In the genomic region with DNA sequence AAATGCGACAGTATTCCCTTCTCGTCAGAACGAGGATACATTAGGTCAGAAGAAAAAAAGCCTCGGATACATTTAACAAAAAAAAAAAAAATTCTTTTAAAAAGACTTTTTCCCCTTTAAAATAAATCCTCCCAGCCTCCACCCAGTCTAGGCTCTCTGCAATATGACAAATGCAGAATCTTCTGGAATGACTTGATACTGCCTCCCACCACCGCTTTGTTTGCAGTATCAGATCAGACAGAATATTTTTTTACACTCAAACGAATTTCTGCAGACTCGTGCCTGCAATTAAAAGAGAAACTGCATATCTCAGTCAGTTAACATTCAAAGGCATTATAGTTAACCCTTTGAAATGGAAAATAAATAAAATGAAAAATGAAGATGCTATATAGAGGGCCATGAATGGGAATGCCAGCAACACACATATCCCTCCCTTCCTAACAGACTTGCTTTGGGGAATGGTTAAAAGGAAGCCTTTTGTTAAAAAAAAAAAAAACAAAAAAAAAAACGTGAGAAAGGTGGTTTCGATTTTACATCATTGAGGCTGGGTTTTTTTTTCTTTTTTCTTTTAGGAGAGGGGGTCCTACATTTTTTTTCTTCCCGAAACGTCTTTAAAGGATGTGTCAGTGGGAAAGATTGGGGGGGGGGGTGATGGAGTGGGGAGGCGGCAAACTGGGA, we compare ENCODE assay signal across 8 mouse cellular contexts. TPM values are rescaled to one million over a fixed set of nuclear protein-coding genes. Genes with fewer than 3 reads are reported as not detected.
A peak's percentile ranks its signal among the peaks of the same experiment; 100 is the strongest.
DNase-seq lines count a peak whose midpoint lies in the region; ATAC-seq and TF ChIP-seq lines count a peak whose summit lies in the region.

No protein-coding gene starts in this region.

- DNase-seq in heart, postnatal 10 days = no peak
- DNase-seq in G1E (ENCODE audit: low spot score) = no peak
- DNase-seq in hindbrain, embryonic 10.5 days (ENCODE audit: low spot score) = no peak
- DNase-seq in midbrain, embryonic 10.5 days (ENCODE audit: low spot score) = no peak
- no peak for DNase-seq in adrenal gland, postnatal 36 days
- DNase-seq in embryo, embryonic 11 days = no peak

- intact Hi-C loops in heart, postnatal 10 days (cut with DNase I) = no loop called here

- no peaks in the 10 kb centered on the region for H3K9me3 ChIP-seq in heart, embryonic 13.5 days
- no peaks in the 10 kb centered on the region for H3K9me3 ChIP-seq in G1E (replicated peaks)
- H3K9me3 ChIP-seq in hindbrain, embryonic 10.5 days = no peaks in the 10 kb centered on the region
- no peaks in the 10 kb centered on the region for H3K9me3 ChIP-seq in midbrain, embryonic 10.5 days (replicated peaks)

- H3K9ac ChIP-seq in heart, embryonic 13.5 days = peak overlapping the region; percentile 96

- no peak for ATAC-seq in heart, embryonic 13.5 days (ENCODE audit: extremely low read depth, insufficient number of reproducible peaks, low FRiP score, low TSS enrichment)
- no peak for ATAC-seq in G1E (ENCODE audit: extremely low read depth, insufficient number of reproducible peaks, low FRiP score, poor library complexity, severe bottlenecking)
- ATAC-seq in erythroid progenitor cell, adult 5-6 weeks (replicated peaks; ENCODE audit: low FRiP score, poor library complexity, severe bottlenecking) = no peak

- H3K4me3 ChIP-seq in heart, embryonic 13.5 days = peak overlapping the region; percentile 90
- H3K4me3 ChIP-seq in G1E (ENCODE audit: low read depth, low read length) = peak overlapping the region; percentile 100
- peak overlapping the region; percentile 94 for H3K4me3 ChIP-seq in hindbrain, embryonic 10.5 days
- H3K4me3 ChIP-seq in midbrain, embryonic 10.5 days = peak overlapping the region; percentile 95

- WGBS in heart, embryonic 13.5 days = 12% methylated on average over 12 of the region's 12 CpGs
- 18% methylated on average over 12 of the region's 12 CpGs for WGBS in hindbrain, embryonic 10.5 days
- 22% methylated on average over 12 of the region's 12 CpGs for WGBS in midbrain, embryonic 10.5 days

- H3K27ac ChIP-seq in heart, embryonic 13.5 days (replicated peaks) = peak overlapping the region; percentile 97
- H3K27ac ChIP-seq in hindbrain, embryonic 10.5 days = peak overlapping the region; percentile 98
- peak overlapping the region; percentile 97 for H3K27ac ChIP-seq in midbrain, embryonic 10.5 days (replicated peaks)

- H3K27me3 ChIP-seq in heart, embryonic 13.5 days (replicated peaks) = no peaks in the 10 kb centered on the region
- no peaks in the 10 kb centered on the region for H3K27me3 ChIP-seq in G1E (ENCODE audit: insufficient read depth, low read length)
- H3K27me3 ChIP-seq in hindbrain, embryonic 10.5 days (ENCODE audit: insufficient read depth, poor library complexity, severe bottlenecking) = no peaks in the 10 kb centered on the region
- H3K27me3 ChIP-seq in midbrain, embryonic 10.5 days (ENCODE audit: low read depth, poor library complexity, severe bottlenecking) = no peaks in the 10 kb centered on the region

- H3K4me1 ChIP-seq in heart, embryonic 13.5 days = peaks cover 41% of the 10 kb centered on the region
- H3K4me1 ChIP-seq in G1E (ENCODE audit: insufficient read depth, low read depth, low read length) = peaks cover 49% of the 10 kb centered on the region
- H3K4me1 ChIP-seq in hindbrain, embryonic 10.5 days (replicated peaks) = peaks cover 23% of the 10 kb centered on the region
- peaks cover 26% of the 10 kb centered on the region for H3K4me1 ChIP-seq in midbrain, embryonic 10.5 days

- no peak for TF ChIP-seq CTCF in G1E (IDR thresholded peaks at IDR 0.05; ENCODE audit: low read depth, low read length)

- H3K4me2 ChIP-seq in heart, embryonic 13.5 days = peak overlapping the region; percentile 88

- H3K36me3 ChIP-seq in heart, embryonic 13.5 days = peaks cover 41% of the 10 kb centered on the region
- peaks cover 41% of the 10 kb centered on the region for H3K36me3 ChIP-seq in G1E (replicated peaks)
- peaks cover 41% of the 10 kb centered on the region for H3K36me3 ChIP-seq in hindbrain, embryonic 10.5 days
- peaks cover 42% of the 10 kb centered on the region for H3K36me3 ChIP-seq in midbrain, embryonic 10.5 days

RNA-seq across cellular contexts. Expression of a gene that starts 1.1 kb away (rescaled TPM):
- polyA plus RNA-seq in heart, embryonic 13.5 days (2015; fragmentation: Nextera tagmentation; extraction: Ambion mirVana) = 157 and 163 TPM in 2 replicates
- 100 to 1,000 TPM; 321 to 334 TPM for total RNA-seq in heart, postnatal 10 days (2021)
- total RNA-seq in G1E (2014; fragmentation: Nextera tagmentation) (168 and 200 TPM in 2 replicates), G1E (2017) (73.5 and 99.8 TPM in 2 replicates)
- polyA plus RNA-seq in G1E (2012) = 246 and 281 TPM in 2 replicates
- polyA plus RNA-seq in hindbrain, embryonic 10.5 days (2016; fragmentation: Nextera tagmentation; extraction: Ambion mirVana) = 274 and 348 TPM in 2 replicates
- polyA plus RNA-seq in midbrain, embryonic 10.5 days (2016; fragmentation: Nextera tagmentation; extraction: Ambion mirVana) = 270 and 311 TPM in 2 replicates
- total RNA-seq in erythroid progenitor cell, adult 5-6 weeks (2015; ENCODE audit: low replicate concordance) = 30.3 and 35.2 TPM in 2 replicates
- total RNA-seq in erythroid progenitor cell, adult 5-6 weeks (2017; ENCODE audit: low replicate concordance) = 11.6 and 12.2 TPM in 2 replicates
- 100 to 1,000 TPM; 499 to 690 TPM for total RNA-seq in adrenal gland, postnatal 36 days (2021)

RNA-seq across cellular contexts. Expression of a gene that starts 41.0 kb away (rescaled TPM):
- polyA plus RNA-seq in heart, embryonic 13.5 days (2015; fragmentation: Nextera tagmentation; extraction: Ambion mirVana) = 1.0 and 1.1 TPM in 2 replicates
- 1 to 10 TPM in 1 of 2 experiments, under 1 TPM in 1; 0.43 to 1.4 TPM for total RNA-seq in heart, postnatal 10 days (2021)
- total RNA-seq in G1E (2014; fragmentation: Nextera tagmentation) = 9.1 and 16.4 TPM in 2 replicates
- total RNA-seq in G1E (2017) = 3.2 and 5.5 TPM in 2 replicates
- 1.1 and 1.5 TPM in 2 replicates for polyA plus RNA-seq in G1E (2012)
- polyA plus RNA-seq in hindbrain, embryonic 10.5 days (2016; fragmentation: Nextera tagmentation; extraction: Ambion mirVana) = 1.3 and 1.6 TPM in 2 replicates
- 1.7 TPM in 2 replicates for polyA plus RNA-seq in midbrain, embryonic 10.5 days (2016; fragmentation: Nextera tagmentation; extraction: Ambion mirVana)
- total RNA-seq in erythroid progenitor cell, adult 5-6 weeks (2015; ENCODE audit: low replicate concordance) = not detected in 2 replicates
- not detected in 2 replicates for total RNA-seq in erythroid progenitor cell, adult 5-6 weeks (2017; ENCODE audit: low replicate concordance)
- total RNA-seq in adrenal gland, postnatal 36 days (2021) = 1 to 10 TPM; 2.3 to 3.3 TPM

RNA-seq across cellular contexts. Expression of a gene that starts 45.6 kb away (rescaled TPM):
- polyA plus RNA-seq in heart, embryonic 13.5 days (2015; fragmentation: Nextera tagmentation; extraction: Ambion mirVana) = 863 and 944 TPM in 2 replicates
- 100 to 1,000 TPM; 304 to 329 TPM for total RNA-seq in heart, postnatal 10 days (2021)
- total RNA-seq in G1E (2014; fragmentation: Nextera tagmentation) (not detected in 2 replicates), G1E (2017) (0.12 TPM in 1 of 2 replicates, not detected in the other)
- polyA plus RNA-seq in G1E (2012) = not detected in 2 replicates
- 10.6 and 24.0 TPM in 2 replicates for polyA plus RNA-seq in hindbrain, embryonic 10.5 days (2016; fragmentation: Nextera tagmentation; extraction: Ambion mirVana)
- 7.8 and 8.5 TPM in 2 replicates for polyA plus RNA-seq in midbrain, embryonic 10.5 days (2016; fragmentation: Nextera tagmentation; extraction: Ambion mirVana)
- not detected in 2 replicates for total RNA-seq in erythroid progenitor cell, adult 5-6 weeks (2015; ENCODE audit: low replicate concordance)
- not detected in 2 replicates for total RNA-seq in erythroid progenitor cell, adult 5-6 weeks (2017; ENCODE audit: low replicate concordance)
- total RNA-seq in adrenal gland, postnatal 36 days (2021) = 100 to 1,000 TPM in 1 of 2 experiments, 10 to 100 TPM in 1; 85.2 to 330 TPM

RNA-seq across cellular contexts. Expression of a gene that starts 46.5 kb away (rescaled TPM):
- polyA plus RNA-seq in heart, embryonic 13.5 days (2015; fragmentation: Nextera tagmentation; extraction: Ambion mirVana) = 0.11 TPM in 1 of 2 replicates, not detected in the other
- not detected for total RNA-seq in heart, postnatal 10 days (2021)
- total RNA-seq in G1E (2014; fragmentation: Nextera tagmentation) = not detected in 2 replicates
- total RNA-seq in G1E (2017) = not detected in 2 replicates
- polyA plus RNA-seq in G1E (2012) = not detected in 2 replicates
- polyA plus RNA-seq in hindbrain, embryonic 10.5 days (2016; fragmentation: Nextera tagmentation; extraction: Ambion mirVana) = not detected in 2 replicates
- polyA plus RNA-seq in midbrain, embryonic 10.5 days (2016; fragmentation: Nextera tagmentation; extraction: Ambion mirVana) = 0.10 TPM in 1 of 2 replicates, not detected in the other
- total RNA-seq in erythroid progenitor cell, adult 5-6 weeks (2015; ENCODE audit: low replicate concordance) = not detected in 2 replicates
- not detected in 2 replicates for total RNA-seq in erythroid progenitor cell, adult 5-6 weeks (2017; ENCODE audit: low replicate concordance)
- not detected for total RNA-seq in adrenal gland, postnatal 36 days (2021)

Comparison
In these comparisons a context has a peak if more than half of its experiments do, and no peak if none do; other contexts are left out.
1. RNA of a gene that starts 45.6 kb away (total RNA-seq): 85.2 to 330 TPM in adrenal gland, postnatal 36 days and 304 to 329 TPM in heart, postnatal 10 days; 0.12 TPM in G1E and not detected in erythroid progenitor cell, adult 5-6 weeks; every median in the first group is over 10 times any median in the second.
2. Peak in every context shown above with its lines, with median percentiles within 50 percentile points of each other: H3K27ac ChIP-seq and H3K4me3 ChIP-seq.